Mouse (Mus musculus) regulatory T cell (primary cell): Measurements from ENCODE around the gene F12.

ENCODE experiments used
- in situ Hi-C: fragments of 300-600 bp; cut with MboI, MseI; formaldehyde crosslinking; loops from one replicate; pipeline ENCODE4 v1.15.1; 2025; ENCODE audit warnings: high pct_unique_total_duplicates

The F12 gene

GRCm38 (mm10) chr13:55414743-55415380 is 11.7 kb downstream of the F12 start, which contains the start of gene Pfn3:
Gene Pfn3 (minus strand): TSS chr13:55415232.
- in situ Hi-C loops: loop anchor here (5.0 kb wide), 2 partner anchors 42 to 62 kb away; no protein-coding TSS in a partner anchor

DNA sequence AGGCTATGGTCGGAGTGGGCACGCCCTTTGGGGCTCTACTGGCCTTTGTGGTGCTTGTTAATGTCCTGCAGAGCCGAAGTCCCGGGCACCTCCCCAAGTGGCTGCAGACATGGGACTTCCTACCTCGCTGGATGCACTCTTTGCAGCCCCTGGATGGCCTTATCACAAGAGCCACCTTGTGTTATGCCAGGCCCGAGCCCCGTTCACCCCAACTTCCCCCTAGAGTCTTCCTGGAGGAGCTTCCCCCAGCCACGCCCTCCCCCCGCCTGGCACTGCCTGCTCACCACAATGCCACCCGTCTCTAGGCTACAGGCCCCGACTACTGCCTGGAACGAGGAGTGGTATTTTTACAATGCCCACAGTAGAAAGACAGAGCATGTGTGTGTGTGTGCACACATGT is 13.3 kb downstream of the F12 start:
- in situ Hi-C loops: loop anchor here (5.0 kb wide), 1 partner anchor 64 kb away; no protein-coding TSS in a partner anchor

- in situ Hi-C loops: loop anchor here (5.0 kb wide), 1 partner anchor 65 kb away; no protein-coding TSS in a partner anchor
Observed at GRCm38 (mm10) chr13:55412643-55413307, 13.8 kb downstream of the F12 start.

GRCm38 (mm10) chr13:55411826-55412225 is 14.8 kb downstream of the F12 start:
- in situ Hi-C loops: loop anchor here (5.0 kb wide), 1 partner anchor 65 kb away; no protein-coding TSS in a partner anchor

DNA sequence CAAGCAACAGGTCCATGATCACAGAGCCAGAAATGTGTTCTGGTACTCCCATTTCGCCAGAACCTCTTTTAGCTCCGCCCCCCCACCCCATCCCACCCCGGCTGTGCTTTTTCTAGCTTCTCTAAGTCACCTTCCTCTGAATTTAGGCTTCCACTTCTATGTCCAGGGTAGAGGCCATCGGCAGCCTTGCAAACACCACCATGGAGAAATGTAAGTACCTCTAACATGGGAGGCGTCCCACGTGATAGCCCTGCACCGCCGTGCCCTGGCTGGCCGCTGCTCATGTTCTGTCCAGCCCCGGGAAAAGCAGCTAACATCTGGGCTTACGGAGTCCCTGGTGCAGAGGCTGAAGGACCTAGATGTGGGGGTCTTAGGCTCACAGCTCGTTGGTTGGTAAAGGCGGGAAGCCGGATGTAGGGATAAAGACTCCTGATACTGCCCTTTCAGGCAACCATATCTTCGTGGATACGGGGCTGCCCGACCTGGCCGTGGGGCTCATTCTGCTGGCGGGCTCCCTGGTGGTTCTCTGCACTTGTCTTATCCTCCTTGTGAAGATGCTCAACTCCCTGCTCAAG is 18.0 kb downstream of the F12 start:
- in situ Hi-C loops: no loop called here

DNA sequence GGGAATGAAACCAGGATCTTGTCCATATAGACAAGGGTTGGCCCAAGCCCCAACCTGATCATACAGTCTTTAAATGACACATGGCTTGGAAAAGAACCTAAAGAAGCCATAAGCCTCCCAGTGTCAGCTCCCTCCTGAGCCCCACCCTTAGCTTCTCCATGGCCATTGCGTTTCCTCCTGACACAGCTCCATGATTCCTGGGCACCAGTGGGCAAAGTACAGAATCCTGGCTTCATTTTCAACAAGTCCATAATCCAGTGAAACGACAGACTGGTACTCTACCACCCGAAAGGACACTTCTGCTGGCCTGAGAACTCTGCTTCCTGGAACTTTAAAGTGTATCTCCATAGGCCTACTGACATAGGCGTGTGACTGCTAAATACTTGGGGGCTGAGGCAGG is 19.3 kb downstream of the F12 start:
- in situ Hi-C loops: no loop called here

- in situ Hi-C loops: no loop called here
Observed at GRCm38 (mm10) chr13:55405783-55406390, 20.7 kb downstream of the F12 start.

DNA sequence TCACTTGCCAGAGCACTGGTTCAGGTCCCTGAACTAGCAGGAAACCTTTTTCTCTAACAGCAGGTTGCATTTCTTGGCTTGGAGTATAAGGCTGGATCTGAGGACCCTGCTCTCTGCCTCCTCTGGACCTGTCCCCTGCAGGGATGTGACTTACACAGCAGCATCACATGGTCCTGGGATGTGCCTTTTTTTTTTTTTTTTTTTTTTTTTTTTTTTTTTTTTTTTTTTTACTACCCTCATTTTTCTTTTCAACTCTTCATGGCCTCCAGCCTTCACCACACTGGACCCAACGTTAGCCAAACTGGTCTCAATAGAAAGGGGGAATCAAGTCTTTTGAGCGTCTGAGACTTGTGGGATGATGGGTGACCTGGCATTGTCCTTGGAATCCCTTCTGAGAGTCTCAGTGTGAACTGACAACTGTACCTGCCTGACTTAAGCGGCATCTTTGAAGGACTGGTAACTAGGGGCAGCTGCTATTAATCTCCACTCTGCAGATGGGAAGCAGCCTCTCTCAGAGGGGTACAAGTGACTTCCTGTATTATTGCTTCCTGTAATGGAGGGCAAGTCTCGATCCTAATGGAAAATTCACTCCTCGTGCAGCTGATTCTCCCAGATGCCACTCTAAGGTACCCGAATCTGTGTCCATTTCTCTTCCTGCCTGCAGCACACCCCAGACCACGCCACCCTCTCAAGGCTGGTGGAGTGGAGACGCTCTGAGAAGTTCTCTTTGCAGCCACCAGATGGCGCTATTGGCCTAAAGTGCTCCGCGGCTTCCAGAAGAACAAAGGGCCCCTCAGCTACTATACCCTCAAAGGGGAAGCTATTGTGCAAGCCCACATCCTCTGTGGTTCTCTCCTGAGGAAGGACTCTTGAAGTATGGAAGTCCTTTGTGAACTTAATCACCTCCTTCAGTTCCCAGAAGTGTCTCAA is 21.5 kb downstream of the F12 start:
- in situ Hi-C loops: loop anchor here (5.0 kb wide), 1 partner anchor 117 kb away; no protein-coding TSS in a partner anchor

DNA sequence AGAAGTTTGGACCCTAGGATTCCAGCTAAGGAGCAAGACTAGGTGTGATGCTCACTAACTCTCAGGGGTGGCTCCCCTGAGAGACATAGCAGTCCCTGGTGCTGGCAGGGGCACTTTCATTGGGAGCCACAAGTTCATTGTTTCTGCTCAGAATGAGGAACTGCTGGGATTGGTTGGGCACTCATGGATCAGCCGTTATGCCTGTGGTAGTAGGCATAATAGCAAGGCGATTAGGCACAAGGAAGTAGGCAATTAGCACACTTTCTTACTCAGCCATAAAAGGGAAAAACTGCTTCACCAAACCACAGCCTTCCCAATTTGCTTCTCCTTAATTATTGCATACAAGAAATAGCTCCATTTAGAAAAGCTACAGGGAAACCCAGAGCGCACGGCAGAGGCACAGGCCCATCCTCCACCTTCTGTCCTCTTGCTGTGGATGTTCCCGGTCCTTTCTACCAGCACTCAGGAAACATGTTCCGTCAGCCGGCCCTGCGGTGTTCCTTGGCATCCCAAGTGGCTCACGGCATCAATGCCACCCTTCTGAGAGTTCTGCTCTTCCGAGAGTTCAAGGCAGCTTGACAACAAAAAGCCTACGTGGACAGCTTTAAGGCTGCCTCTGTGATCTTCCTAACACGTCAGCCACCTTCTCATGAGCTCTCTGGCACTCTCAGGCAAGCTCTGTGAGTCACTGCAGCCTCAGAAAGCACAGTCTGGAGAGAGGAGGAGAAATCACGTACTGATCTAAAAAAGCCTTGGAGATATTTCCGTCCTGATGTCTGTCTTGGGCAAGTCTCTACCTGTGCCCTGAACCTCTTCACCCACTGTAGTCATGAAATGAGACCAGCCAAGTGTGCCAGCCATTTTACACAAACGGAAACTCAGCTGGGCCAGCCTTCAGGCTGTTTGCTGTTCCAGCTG is 22.4 kb downstream of the F12 start:
- in situ Hi-C loops: loop anchor here (5.0 kb wide), 1 partner anchor 118 kb away; no protein-coding TSS in a partner anchor

- in situ Hi-C loops: loop anchor here (5.0 kb wide), 1 partner anchor 119 kb away; no protein-coding TSS in a partner anchor
Observed at GRCm38 (mm10) chr13:55403266-55403665, 23.3 kb downstream of the F12 start.

- in situ Hi-C loops: loop anchor here (5.0 kb wide), 1 partner anchor 122 kb away; no protein-coding TSS in a partner anchor
Observed at GRCm38 (mm10) chr13:55400039-55400346, 26.6 kb downstream of the F12 start.

DNA sequence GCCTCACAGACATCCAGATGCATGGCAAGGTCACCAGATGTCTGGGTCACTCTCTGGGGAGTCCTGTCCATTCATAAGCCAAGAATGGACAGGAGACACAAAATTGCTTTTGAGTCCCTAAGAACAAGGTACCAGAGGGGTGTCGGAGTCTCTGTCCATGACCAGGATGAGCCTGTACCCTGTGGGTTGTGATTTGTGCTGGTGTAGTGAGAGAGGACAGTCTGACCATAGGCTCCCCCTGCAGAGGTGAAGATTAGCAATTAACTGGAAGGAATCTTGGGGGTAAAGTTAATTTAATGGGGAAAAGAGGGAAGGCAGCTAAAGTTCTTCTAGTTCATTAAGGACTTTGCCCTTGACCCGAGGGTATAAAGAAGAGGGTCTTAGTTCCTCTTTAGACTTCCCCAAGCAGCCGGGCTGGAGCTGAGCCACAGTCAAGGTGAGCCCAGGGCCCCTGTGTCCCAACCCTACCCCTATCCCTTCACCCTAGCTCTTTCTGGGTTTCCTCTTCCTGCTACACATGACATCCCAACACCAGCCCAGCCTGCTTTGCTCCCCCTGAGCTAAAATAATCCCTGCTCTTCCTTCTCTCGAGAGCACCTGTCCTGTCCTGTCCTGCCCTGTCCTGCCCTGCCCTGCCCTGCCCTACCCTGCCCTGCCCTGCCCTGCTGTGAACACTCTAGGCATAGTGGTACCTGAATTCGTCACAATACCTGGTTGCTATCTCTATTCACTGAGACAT is 27.1 kb downstream of the F12 start:
- in situ Hi-C loops: loop anchor here (5.0 kb wide), 1 partner anchor 123 kb away; no protein-coding TSS in a partner anchor

- in situ Hi-C loops: no loop called here
Observed at GRCm38 (mm10) chr13:55398088-55398487, 28.5 kb downstream of the F12 start, which contains the start of gene Slc34a1. Gene Slc34a1 (plus strand): TSS chr13:55398187.

DNA sequence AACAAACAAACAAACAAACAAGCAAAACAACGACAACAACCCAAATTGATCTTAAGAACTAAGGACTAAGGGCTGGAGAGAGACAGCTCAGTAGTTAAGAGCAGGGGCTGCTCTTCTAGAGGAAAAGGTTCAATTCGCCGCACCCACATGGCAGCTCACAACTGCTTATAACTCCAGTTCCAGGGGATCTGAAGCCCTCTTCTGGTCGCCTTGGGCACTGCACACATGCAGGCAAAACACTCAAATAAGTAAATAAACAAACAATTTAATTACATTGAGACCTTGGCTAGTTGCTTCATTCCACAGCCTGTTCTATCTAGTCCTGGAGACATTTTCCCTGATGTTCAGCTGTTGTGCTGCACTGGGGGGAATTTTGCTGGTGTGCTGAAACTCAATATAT is 33.7 kb downstream of the F12 start:
- in situ Hi-C loops: no loop called here

DNA sequence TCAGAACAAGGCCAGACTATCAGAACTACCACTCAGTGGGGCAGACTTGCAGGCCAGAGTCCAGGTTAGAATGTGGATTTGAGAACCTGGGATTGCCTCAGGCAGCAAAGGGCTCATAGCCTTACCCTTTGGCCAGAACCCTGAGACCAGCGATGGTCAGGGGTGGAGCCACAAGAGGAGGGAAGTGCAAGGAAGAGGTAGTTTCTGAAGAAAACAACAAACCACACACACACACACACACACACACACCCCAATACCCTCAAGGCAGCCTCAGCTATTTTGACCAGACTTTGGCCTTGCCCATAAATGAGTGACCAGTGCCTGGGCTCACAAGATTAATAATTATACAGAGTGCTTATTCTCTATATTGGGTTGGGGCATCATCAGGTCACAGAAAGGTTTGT is 35.0 kb downstream of the F12 start:
- in situ Hi-C loops: no loop called here

DNA sequence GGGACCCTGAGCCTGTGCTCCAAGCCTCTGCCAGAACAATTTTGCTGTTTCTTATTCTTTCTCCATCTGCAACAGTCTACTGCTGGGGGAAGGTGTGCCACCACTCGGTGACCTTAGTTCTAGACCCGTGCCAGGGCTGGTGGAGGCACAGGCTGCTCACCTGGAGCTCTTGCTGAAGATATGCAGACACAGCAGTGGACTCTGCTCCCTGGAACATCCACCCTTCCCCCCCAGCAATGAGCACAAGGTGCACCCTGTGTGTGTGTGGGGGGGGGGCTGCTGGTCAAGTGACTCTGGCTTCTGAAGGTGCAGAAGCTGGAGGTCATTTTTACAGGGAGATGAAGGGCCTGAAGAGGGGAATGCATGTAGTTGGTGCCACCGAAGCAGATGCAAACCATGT is 35.9 kb downstream of the F12 start:
- in situ Hi-C loops: no loop called here

DNA sequence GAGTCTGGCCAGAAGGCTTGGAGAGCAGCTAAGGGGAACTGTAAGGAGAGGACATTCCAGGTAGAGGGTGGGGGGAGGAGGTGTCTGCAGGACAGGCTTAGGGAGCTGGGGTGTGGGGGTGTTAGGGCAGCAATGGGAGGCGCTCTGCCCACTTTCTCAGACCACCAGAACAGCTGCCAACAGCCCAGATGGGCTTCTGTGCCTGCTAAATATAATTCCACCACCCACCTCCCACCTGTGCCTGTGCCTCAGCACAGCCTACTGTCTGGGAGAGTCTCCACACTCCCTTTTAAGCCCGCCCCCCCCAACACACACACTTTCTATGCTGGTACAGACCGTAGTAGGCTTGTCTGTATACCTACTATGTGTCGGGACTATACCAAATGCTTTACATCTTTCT is 44.8 kb downstream of the F12 start:
- in situ Hi-C loops: no loop called here

GRCm38 (mm10) chr13:55378907-55379580 is 47.5 kb downstream of the F12 start:
- in situ Hi-C loops: no loop called here

DNA sequence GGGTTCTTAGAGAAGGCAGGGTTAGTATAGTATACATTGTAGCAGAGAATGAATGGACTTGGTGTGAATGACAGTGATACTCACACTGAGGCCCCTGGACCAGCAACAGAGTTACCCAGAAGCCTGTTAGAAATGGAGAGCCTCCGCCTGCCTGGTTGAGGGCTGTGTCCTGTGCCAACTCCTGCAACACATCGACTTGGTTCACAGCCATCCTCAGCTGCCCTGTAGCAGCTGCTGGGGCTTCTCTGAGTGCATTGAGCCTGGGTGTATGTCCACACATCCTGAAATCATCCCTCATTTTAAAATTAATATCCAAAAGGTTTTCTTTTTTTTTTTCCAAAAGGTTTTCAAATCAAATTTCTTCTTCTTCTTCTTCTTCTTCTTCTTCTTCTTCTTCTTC is 50.7 kb downstream of the F12 start:
- in situ Hi-C loops: no loop called here
